Mouse (Mus musculus): Measurements from ENCODE around the gene Map3k20.

Map3k20 gene

GRCm38 (mm10) chr2:72479818-72480217 lies 194.4 kb downstream of the Map3k20 start:
- DNase-seq (ENCODE audit: low spot score) = no peak

- no peak for DNase-seq (ENCODE audit: low spot score)
These were observed 206.2 kb downstream of the Map3k20 start for GRCm38 (mm10) chr2:72491650-72492049.

All from embryo, embryonic 10.5 days (tissue).